Mouse (Mus musculus): ENCODE data around the gene Gm6583. TPM values are rescaled to one million over a fixed set of nuclear protein-coding genes. Genes with fewer than 3 reads are reported as not detected.

Gm6583 gene
- polyA plus RNA-seq, 1 experiment, result not detected

DNA sequence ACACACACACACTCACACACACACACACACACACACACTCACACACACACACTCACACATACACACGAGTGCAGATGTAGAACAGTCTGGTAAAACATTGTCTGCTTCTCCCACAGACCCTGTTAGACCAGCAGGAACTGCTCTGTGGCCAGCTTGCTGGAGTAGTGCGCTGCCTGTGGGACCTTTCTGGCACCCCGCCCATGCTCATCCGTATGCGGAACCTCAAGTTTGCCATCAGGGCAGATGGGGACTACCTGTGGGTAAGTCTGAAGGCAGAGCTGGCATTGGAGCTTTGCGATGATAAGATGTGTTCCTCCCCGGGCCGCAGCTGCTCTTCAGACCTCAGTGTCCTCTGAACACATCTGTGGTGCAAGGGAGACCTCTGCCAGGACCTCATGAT lies 6.7 kb downstream of the Gm6583 start:
- Histone ChIP-seq H3K4me3 (ENCODE audit: insufficient read depth, low read length) (no peak overlapping the region), H3K4me1 (ENCODE audit: control insufficient read depth, insufficient read depth, low read length) (peaks cover 13% of the 10 kb centered on the region), H3K27ac (ENCODE audit: insufficient read depth, low read depth, low read length) (no peak overlapping the region)
- TF ChIP-seq CTCF (IDR thresholded peaks at IDR 0.05; ENCODE audit: low read depth, low read length) (no peak), POLR2A (IDR thresholded peaks at IDR 0.05; ENCODE audit: borderline replicate concordance, low read depth, low read length) (no peak)

DNA sequence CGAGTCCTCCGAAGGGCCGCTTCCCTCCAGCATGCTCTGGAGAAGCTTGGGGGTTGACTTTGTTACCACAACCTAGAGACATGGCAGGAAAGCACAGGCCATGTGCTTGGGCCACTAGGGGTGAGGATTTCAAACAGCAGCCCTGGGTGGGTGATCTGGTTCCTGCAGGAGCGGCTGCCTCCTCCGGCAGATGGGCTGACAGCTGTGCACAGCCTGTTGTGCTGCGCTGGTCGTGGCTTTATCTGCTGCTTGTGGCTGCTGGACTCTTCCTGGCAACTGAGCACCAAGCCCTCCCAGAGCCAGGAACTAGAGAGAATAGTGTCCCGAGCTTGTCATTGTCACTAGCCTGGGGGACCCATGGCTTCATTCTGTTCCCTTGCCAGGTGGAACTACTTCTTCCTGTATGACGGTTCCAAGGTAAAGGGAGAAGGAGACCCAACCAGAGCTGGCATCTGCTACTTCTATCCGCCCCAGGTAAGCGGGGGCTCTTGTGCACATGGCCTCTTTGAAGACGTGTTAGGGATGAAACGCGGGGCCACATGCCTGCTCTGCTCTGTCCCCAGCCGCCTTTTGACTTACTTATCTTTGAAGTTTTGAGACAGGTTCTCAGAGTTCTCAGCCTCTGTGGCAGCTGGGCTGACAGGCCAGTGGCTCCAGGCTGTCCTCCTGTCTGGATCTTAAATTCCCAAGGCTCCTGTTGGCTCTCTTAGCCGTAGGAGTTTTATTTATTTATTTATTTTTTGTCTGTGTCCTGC lies 9.4 kb downstream of the Gm6583 start:
- Histone ChIP-seq H3K4me3 (ENCODE audit: insufficient read depth, low read length) (no peak overlapping the region), H3K4me1 (ENCODE audit: control insufficient read depth, insufficient read depth, low read length) (peaks cover 20% of the 10 kb centered on the region), H3K27ac (ENCODE audit: insufficient read depth, low read depth, low read length) (no peak overlapping the region)
- no peak for TF ChIP-seq CTCF (IDR thresholded peaks at IDR 0.05; ENCODE audit: low read depth, low read length)
- TF ChIP-seq POLR2A (IDR thresholded peaks at IDR 0.05; ENCODE audit: borderline replicate concordance, low read depth, low read length), result no peak

DNA sequence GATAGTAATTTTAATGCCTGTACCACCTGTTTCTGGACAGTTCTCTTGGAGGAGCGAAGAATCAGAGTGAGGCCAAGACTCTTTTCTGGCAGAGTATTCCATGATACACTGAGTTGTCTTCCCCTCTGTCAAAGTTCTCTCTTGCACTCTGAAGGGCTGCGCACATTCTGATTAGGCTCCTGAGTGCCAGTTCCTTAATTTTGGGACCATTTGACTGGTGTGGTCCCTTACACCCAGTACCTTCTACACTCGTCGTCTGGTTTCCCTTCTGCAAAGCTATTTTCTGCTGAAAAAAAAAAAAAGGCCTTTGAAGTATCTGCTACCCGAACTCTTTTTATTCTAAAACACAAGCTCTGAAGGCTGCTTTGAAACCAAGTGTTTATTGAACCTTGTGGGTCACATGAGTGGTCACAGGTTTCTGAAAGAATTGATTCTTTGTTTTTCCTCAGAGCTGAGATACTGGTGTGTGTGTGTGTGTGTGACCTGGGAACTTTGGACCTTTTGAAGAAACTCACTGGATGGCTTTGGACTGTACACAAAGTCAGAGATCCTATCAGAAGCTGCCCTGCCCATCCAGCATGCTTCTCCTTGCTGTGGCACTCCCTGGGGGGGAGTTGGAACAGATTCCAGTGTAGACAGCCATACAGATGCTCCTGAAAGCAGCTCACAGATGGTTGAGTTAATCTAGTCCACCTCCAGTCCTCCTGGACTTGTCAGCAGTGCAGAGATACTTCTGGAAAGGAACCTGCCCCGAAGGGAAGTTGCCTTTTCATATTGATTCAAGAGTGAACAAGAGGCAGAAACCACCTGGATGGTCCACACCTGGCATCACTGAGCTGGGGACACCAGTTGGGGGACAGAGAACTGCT lies 11.5 kb downstream of the Gm6583 start:
- Histone ChIP-seq H3K4me1 (ENCODE audit: control insufficient read depth, insufficient read depth, low read length) (peaks cover 31% of the 10 kb centered on the region), H3K4me3 (ENCODE audit: insufficient read depth, low read length) (no peak overlapping the region), H3K27ac (ENCODE audit: insufficient read depth, low read depth, low read length) (no peak overlapping the region)
- TF ChIP-seq POLR2A (IDR thresholded peaks at IDR 0.05; ENCODE audit: borderline replicate concordance, low read depth, low read length) (no peak), CTCF (IDR thresholded peaks at IDR 0.05; ENCODE audit: low read depth, low read length) (no peak)

DNA sequence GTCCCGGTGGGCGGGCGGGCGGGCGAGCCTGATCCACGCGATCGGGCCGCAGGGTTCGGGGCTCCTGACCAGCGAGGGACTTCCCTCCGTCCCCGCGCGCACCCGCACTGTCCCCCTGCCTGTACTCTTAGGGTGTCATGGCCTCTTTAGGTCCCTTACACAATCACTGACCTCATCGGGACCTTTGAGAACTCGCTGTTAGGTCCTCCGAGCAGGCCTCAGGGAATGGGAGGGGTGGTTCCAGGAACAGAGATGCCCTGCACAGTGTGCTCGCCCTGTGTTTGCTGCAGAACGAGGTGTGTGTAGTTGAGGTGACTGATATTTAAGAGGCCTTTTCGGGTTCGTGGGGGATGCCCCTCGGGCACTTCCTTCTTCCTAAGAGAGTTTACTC lies 12.6 kb downstream of the Gm6583 start:
- H3K4me3 ChIP-seq (ENCODE audit: insufficient read depth, low read length), result peak overlapping the region; percentile 83
- peaks cover 31% of the 10 kb centered on the region for H3K4me1 ChIP-seq (ENCODE audit: control insufficient read depth, insufficient read depth, low read length)
- H3K27ac ChIP-seq (ENCODE audit: insufficient read depth, low read depth, low read length), result peak overlapping the region; percentile 27; the same call in 1 of the 2 replicates
- TF ChIP-seq POLR2A (IDR thresholded peaks at IDR 0.05; ENCODE audit: borderline replicate concordance, low read depth, low read length) (no peak), CTCF (IDR thresholded peaks at IDR 0.05; ENCODE audit: low read depth, low read length) (no peak)

DNA sequence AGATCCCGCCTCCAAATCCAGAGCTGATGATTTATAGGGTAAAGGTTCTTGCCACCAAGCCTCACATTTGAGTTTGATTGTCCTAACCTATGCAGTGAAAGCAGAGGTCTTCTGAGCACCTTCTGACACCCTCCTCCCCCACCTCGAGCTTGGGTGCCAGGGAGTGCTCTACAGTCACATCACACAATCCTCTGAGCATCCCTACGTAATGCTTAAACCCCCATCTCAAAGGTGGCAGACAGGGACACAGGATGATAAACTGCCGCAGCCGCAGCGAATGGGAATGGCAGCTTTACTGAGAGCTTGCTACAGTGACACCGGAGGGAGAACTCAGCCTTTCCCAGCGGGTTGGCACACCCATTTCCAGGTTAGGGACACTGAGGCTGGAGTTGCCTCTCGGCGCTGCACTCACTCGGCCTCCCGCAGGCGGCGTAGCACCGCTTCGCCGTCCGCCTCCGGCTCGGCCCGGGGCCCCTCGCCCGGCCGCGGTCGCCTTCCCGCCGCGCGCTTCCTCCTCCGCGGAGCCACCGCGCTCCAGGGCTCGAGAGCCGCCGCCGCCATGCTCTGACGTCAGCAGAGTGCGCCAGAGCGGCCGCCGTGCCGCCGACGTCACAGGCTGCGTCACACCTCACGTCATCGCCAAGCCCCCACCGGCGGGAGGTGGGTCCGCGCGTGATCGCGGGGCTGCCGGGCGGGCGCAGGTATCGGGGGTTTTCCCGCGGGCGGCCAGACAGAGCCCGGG lies 13.2 kb downstream of the Gm6583 start, which contains the start of the genes Srrd and Hps4:
Srrd (minus strand) TSS at position 578 of the 742 bp plus-strand sequence.
Hps4 (plus strand) TSS at position 621 of the 742 bp plus-strand sequence.
- Histone ChIP-seq H3K4me1 (ENCODE audit: control insufficient read depth, insufficient read depth, low read length) (peaks cover 31% of the 10 kb centered on the region), H3K27ac (ENCODE audit: insufficient read depth, low read depth, low read length) (peak within 1 kb of the TSS; percentile 84)
- TF ChIP-seq POLR2A (IDR thresholded peaks at IDR 0.05; ENCODE audit: borderline replicate concordance, low read depth, low read length) (no peak), CTCF (IDR thresholded peaks at IDR 0.05; ENCODE audit: low read depth, low read length) (no peak)

DNA sequence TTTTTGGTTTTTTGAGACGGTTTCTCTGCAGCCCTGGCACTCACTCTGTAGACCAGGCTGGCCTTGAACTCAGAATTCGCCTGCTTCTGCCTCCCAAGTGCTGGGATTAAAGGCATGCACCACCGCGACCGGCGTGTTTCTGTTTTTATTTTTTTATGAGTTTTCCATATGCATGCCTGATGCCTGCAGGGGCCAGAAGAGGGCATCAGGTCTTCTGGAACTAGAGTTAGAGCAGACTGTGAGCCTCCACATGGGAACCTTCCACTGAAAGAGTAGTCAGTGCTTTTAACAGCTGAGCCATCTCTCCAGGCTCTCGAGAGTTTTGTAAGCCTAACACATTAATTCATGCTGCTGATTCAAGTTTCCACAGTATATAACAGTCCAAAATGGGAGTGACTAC lies 16.6 kb downstream of the Gm6583 start:
- H3K4me3 ChIP-seq (ENCODE audit: insufficient read depth, low read length), result no peak overlapping the region
- H3K4me1 ChIP-seq (ENCODE audit: control insufficient read depth, insufficient read depth, low read length), result peaks cover 24% of the 10 kb centered on the region
- TF ChIP-seq POLR2A (IDR thresholded peaks at IDR 0.05; ENCODE audit: borderline replicate concordance, low read depth, low read length) (no peak), CTCF (IDR thresholded peaks at IDR 0.05; ENCODE audit: low read depth, low read length) (no peak)
- no peak overlapping the region for H3K27ac ChIP-seq (ENCODE audit: insufficient read depth, low read depth, low read length)

More for the DNA sequence above, 13.2 kb downstream of the Gm6583 start, which contains the start of the genes Srrd and Hps4:
- H3K4me3 ChIP-seq (ENCODE audit: insufficient read depth, low read length), result peak within 1 kb of the TSS; percentile 83

DNA sequence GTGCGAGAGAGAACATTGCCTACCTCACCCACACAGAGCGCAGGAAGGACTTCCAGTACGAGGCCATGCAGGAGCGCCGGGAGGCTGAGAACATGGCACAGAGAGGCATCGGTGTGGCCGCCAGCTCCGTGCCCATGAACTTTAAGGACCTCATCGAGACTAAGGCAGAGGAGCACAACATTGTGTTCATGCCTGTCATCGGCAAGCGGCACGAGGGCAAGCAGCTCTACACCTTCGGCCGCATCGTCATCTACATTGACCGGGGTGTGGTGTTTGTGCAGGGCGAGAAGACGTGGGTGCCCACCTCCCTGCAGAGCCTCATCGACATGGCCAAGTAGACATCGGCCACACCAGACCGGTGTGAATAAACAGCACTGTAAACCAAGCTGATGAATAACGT lies 18.8 kb downstream of the Gm6583 start:
- Histone ChIP-seq H3K4me1 (ENCODE audit: control insufficient read depth, insufficient read depth, low read length) (peaks cover 16% of the 10 kb centered on the region), H3K4me3 (ENCODE audit: insufficient read depth, low read length) (no peak overlapping the region), H3K27ac (ENCODE audit: insufficient read depth, low read depth, low read length) (no peak overlapping the region)
- no peak for TF ChIP-seq POLR2A (IDR thresholded peaks at IDR 0.05; ENCODE audit: borderline replicate concordance, low read depth, low read length)
- TF ChIP-seq CTCF (IDR thresholded peaks at IDR 0.05; ENCODE audit: low read depth, low read length), result no peak

DNA sequence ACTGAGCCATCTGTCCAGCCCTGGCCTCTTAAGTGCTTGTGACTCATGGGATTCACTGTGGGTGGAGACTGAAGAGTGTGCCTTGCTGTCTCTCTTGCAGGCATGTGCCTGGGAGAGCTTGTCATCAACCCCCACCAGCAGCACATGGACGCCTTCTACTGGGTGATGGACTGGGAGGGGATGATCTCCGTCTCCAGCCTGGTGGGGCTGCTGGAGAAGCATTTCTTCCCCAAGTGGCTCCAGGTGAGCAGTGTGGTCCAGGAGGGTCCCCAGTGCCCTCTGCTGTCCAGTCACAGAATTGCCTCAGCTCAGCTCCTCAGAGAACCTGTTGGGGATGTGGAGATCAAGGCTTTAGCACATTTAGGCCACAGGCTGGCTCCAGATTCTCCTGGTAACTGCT lies 20.4 kb downstream of the Gm6583 start:
- TF ChIP-seq POLR2A (IDR thresholded peaks at IDR 0.05; ENCODE audit: borderline replicate concordance, low read depth, low read length) (no peak), CTCF (IDR thresholded peaks at IDR 0.05; ENCODE audit: low read depth, low read length) (peak; percentile 70)
- H3K4me1 ChIP-seq (ENCODE audit: control insufficient read depth, insufficient read depth, low read length), result peaks cover 4% of the 10 kb centered on the region

DNA sequence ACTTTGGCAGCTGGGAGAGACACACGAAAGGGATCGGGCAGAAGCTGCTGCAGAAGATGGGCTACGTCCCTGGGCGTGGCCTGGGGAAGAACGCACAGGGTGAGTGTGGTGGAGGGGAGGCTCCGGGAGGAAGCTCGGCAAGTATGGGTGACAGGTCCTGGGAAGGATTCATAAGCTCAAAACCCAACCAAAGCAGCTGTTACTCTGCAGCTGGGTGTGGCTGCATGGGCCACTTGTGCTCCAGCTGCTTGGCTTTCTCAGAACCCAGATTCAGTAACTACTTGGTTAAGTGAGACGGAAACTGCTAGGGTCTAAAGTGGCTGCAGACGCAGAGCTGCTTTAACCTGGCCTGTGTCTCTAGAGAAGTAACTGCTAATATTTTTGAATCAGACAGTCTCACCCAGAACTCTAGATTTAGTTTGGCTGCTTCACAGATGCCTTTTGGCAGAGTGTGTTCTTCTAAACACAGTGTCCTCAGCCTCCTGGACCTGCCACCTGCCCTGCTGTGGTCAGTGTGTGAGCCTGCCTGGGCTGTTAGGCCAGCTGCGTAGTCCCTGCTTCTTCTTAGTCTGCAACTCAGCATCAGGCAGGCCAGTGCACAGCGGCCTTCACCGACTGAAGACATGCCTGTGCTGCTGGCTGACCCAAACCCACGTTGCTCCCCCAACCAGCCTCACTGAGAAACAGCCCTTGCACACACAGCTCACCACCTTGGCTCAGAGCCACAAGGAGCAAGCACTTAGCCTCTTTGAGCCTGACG lies 25.8 kb downstream of the Gm6583 start:
- TF ChIP-seq CTCF (IDR thresholded peaks at IDR 0.05; ENCODE audit: low read depth, low read length), result no peak
- TF ChIP-seq POLR2A (IDR thresholded peaks at IDR 0.05; ENCODE audit: borderline replicate concordance, low read depth, low read length), result no peak
- Histone ChIP-seq H3K4me3 (ENCODE audit: insufficient read depth, low read length) (no peak overlapping the region), H3K4me1 (ENCODE audit: control insufficient read depth, insufficient read depth, low read length) (peaks cover 4% of the 10 kb centered on the region; the same call in 1 of the 2 replicates), H3K27ac (ENCODE audit: insufficient read depth, low read depth, low read length) (no peak overlapping the region)

More for the DNA sequence above, 20.4 kb downstream of the Gm6583 start:
- Histone ChIP-seq H3K27ac (ENCODE audit: insufficient read depth, low read depth, low read length) (no peak overlapping the region), H3K4me3 (ENCODE audit: insufficient read depth, low read length) (no peak overlapping the region)
